Mouse (Mus musculus) testis, adult 2 months (tissue): ENCODE measurements at regions not wholly inside any gene's neighbourhood (a gene's known extent, or its start where the extent isn't known, plus 50 kb on each side); places are given as distances from the start of the nearest gene placed in this dataset.

Experiments
- H3K27ac ChIP-seq: fragments of 200-500 bp; 2 replicates; pipeline ENCODE4 v1.5.1; 2012; ENCODE audit warnings: low read depth, low read length; ENCODE audit not compliant: control insufficient read depth, insufficient read depth
- H3K27me3 ChIP-seq: fragments of 200-500 bp; 2 replicates; pipeline ENCODE4 v1.6.1; 2012; ENCODE audit warnings: mild to moderate bottlenecking, low read length, moderate library complexity; ENCODE audit not compliant: control insufficient read depth, insufficient read depth
- H3K36me3 ChIP-seq: fragments of 200-500 bp; 2 replicates; pipeline ENCODE4 v1.6.1; 2012; ENCODE audit warnings: mild to moderate bottlenecking, low read length; ENCODE audit not compliant: control insufficient read depth, insufficient read depth
- H3K4me1 ChIP-seq: fragments of 200-500 bp; 2 replicates; pipeline ENCODE4 v1.6.1; 2012; ENCODE audit warnings: low read length; ENCODE audit not compliant: control insufficient read depth, insufficient read depth
- H3K4me3 ChIP-seq: fragments of 200-500 bp; 2 replicates; pipeline ENCODE4 v1.5.1; 2012; ENCODE audit warnings: low read depth, mild to moderate bottlenecking, low read length, moderate library complexity, mixed read lengths; ENCODE audit not compliant: control insufficient read depth
- CTCF ChIP-seq: fragments of 200-500 bp; IDR thresholded peaks from 2 replicates; pipeline ENCODE4 v1.5.1; 2012; ENCODE audit warnings: low read depth, mild to moderate bottlenecking, inconsistent platforms, low read length, moderate library complexity; ENCODE audit not compliant: control insufficient read depth, insufficient read depth, insufficient replicate concordance
- POLR2A ChIP-seq: fragments of 200-500 bp; IDR thresholded peaks from 2 replicates; pipeline ENCODE4 v1.6.1; 2012; ENCODE audit warnings: low read depth, mild to moderate bottlenecking, inconsistent platforms, low read length, moderate library complexity; ENCODE audit not compliant: control insufficient read depth

- Histone ChIP-seq H3K27ac (no peak overlapping the region), H3K36me3 (no peaks in the 10 kb centered on the region), H3K4me3 (no peak overlapping the region), H3K27me3 (no peaks in the 10 kb centered on the region), H3K4me1 (no peaks in the 10 kb centered on the region)
- no peak for TF ChIP-seq POLR2A
- TF ChIP-seq CTCF = no peak
These were observed 130.1 kb upstream of the Egln3 start for GRCm38 (mm10) chr12:54333632-54334321.

- no peak overlapping the region for H3K4me3 ChIP-seq
- H3K27me3 ChIP-seq = no peaks in the 10 kb centered on the region
- no peaks in the 10 kb centered on the region for H3K4me1 ChIP-seq
- H3K36me3 ChIP-seq = no peaks in the 10 kb centered on the region
- no peak for TF ChIP-seq POLR2A
- no peak for TF ChIP-seq CTCF
- H3K27ac ChIP-seq = no peak overlapping the region
These were observed 123.8 kb upstream of the Egln3 start for GRCm38 (mm10) chr12:54327483-54327882.

- H3K4me3 ChIP-seq = no peak overlapping the region
- no peaks in the 10 kb centered on the region for H3K4me1 ChIP-seq
- no peaks in the 10 kb centered on the region for H3K36me3 ChIP-seq
- no peak for TF ChIP-seq CTCF
- H3K27me3 ChIP-seq = no peaks in the 10 kb centered on the region
- H3K27ac ChIP-seq = no peak overlapping the region
These were observed 122.9 kb upstream of the Egln3 start for GRCm38 (mm10) chr12:54326571-54326970.

- H3K36me3 ChIP-seq = no peaks in the 10 kb centered on the region
- H3K27ac ChIP-seq = no peak overlapping the region
- H3K4me3 ChIP-seq = no peak overlapping the region
- H3K27me3 ChIP-seq = no peaks in the 10 kb centered on the region
- peaks cover 5% of the 10 kb centered on the region for H3K4me1 ChIP-seq
- TF ChIP-seq CTCF (no peak), POLR2A (no peak)
These were observed 116.9 kb upstream of the Egln3 start for GRCm38 (mm10) chr12:54320533-54320932.

- TF ChIP-seq CTCF (no peak), POLR2A (no peak)
- H3K4me3 ChIP-seq = no peak overlapping the region
- peaks cover 11% of the 10 kb centered on the region for H3K4me1 ChIP-seq
- H3K36me3 ChIP-seq = no peaks in the 10 kb centered on the region
- H3K27me3 ChIP-seq = no peaks in the 10 kb centered on the region
- no peak overlapping the region for H3K27ac ChIP-seq
These were observed 113.4 kb upstream of the Egln3 start for GRCm38 (mm10) chr12:54316980-54317471.

- Histone ChIP-seq H3K27me3 (no peaks in the 10 kb centered on the region), H3K27ac (no peak overlapping the region), H3K4me3 (no peak overlapping the region), H3K4me1 (peaks cover 11% of the 10 kb centered on the region), H3K36me3 (no peaks in the 10 kb centered on the region)
- TF ChIP-seq POLR2A (no peak), CTCF (no peak)
These were observed 112.5 kb upstream of the Egln3 start for GRCm38 (mm10) chr12:54316066-54316567.

GRCm38 (mm10) chr12:54314153-54314552, 110.5 kb upstream of the Egln3 start:
- TF ChIP-seq POLR2A (no peak), CTCF (no peak)
- Histone ChIP-seq H3K36me3 (no peaks in the 10 kb centered on the region), H3K4me1 (peaks cover 11% of the 10 kb centered on the region), H3K4me3 (no peak overlapping the region), H3K27ac (no peak overlapping the region), H3K27me3 (no peaks in the 10 kb centered on the region)

- H3K27me3 ChIP-seq = no peaks in the 10 kb centered on the region
- peak overlapping the region; percentile 21 for H3K4me3 ChIP-seq
- no peaks in the 10 kb centered on the region for H3K36me3 ChIP-seq
- no peak overlapping the region for H3K27ac ChIP-seq
- peaks cover 11% of the 10 kb centered on the region for H3K4me1 ChIP-seq
- TF ChIP-seq POLR2A (no peak), CTCF (no peak)
These were observed 109.7 kb upstream of the Egln3 start for GRCm38 (mm10) chr12:54313211-54313845.
